Mouse (Mus musculus): Measurements from ENCODE around the gene Fkbp7.

- TF ChIP-seq POLR2A (IDR thresholded peaks at IDR 0.05; ENCODE audit: insufficient read depth, low read depth, low read length) (no peak), CTCF (IDR thresholded peaks at IDR 0.05; ENCODE audit: insufficient read depth, low read depth, low read length) (no peak)
Measured at GRCm38 (mm10) chr2:76667200-76667599, 5.7 kb downstream of the Fkbp7 start.

All from olfactory bulb, adult 2 months (tissue).